Mouse (Mus musculus): ENCODE data around the gene Acot7.

The Acot7 gene

GRCm38 (mm10) chr4:152177537-152178343 is at the start of gene Acot7:
TSS of gene Acot7 (plus strand) at chr4:152178134.
- DNase-seq (ENCODE audit: low spot score in 2 of 2): peak; percentile 85 to 89

- no peak for DNase-seq (ENCODE audit: low spot score in 2 of 2)
These were observed 49.1 kb upstream of the Acot7 start for GRCm38 (mm10) chr4:152128784-152129183.

- no peak for DNase-seq (ENCODE audit: low spot score in 2 of 2)
These were observed 48.5 kb upstream of the Acot7 start for GRCm38 (mm10) chr4:152129395-152129930.

- peak; percentile 58 to 59 for DNase-seq (ENCODE audit: low spot score in 2 of 2)
These were observed 46.9 kb upstream of the Acot7 start for GRCm38 (mm10) chr4:152130771-152131653.

- no peak for DNase-seq (ENCODE audit: low spot score in 2 of 2)
These were observed 45.8 kb upstream of the Acot7 start for GRCm38 (mm10) chr4:152131809-152132771.

- no peak for DNase-seq (ENCODE audit: low spot score in 2 of 2)
These were observed 45.2 kb upstream of the Acot7 start for GRCm38 (mm10) chr4:152132772-152133169.

GRCm38 (mm10) chr4:152133213-152133612 is 44.7 kb upstream of the Acot7 start:
- DNase-seq (ENCODE audit: low spot score in 2 of 2): no peak

GRCm38 (mm10) chr4:152134507-152134906 is 43.4 kb upstream of the Acot7 start:
- DNase-seq (ENCODE audit: low spot score in 2 of 2): peak in 1 of 2 experiments; percentile 49

GRCm38 (mm10) chr4:152135363-152135762 is 42.6 kb upstream of the Acot7 start:
- no peak for DNase-seq (ENCODE audit: low spot score in 2 of 2)

GRCm38 (mm10) chr4:152136112-152136875 is 41.6 kb upstream of the Acot7 start:
- DNase-seq (ENCODE audit: low spot score in 2 of 2): no peak

GRCm38 (mm10) chr4:152136876-152137250 is 41.1 kb upstream of the Acot7 start:
- no peak for DNase-seq (ENCODE audit: low spot score in 2 of 2)

GRCm38 (mm10) chr4:152138497-152139260 is 39.3 kb upstream of the Acot7 start:
- peak; percentile 86 to 88 for DNase-seq (ENCODE audit: low spot score in 2 of 2)

- DNase-seq (ENCODE audit: low spot score in 2 of 2): peak in 1 of 2 experiments; percentile 43
These were observed 37.5 kb upstream of the Acot7 start for GRCm38 (mm10) chr4:152140441-152140840.

GRCm38 (mm10) chr4:152141521-152142135 is 36.3 kb upstream of the Acot7 start:
- DNase-seq (ENCODE audit: low spot score in 2 of 2): no peak

GRCm38 (mm10) chr4:152143632-152144031 is 34.3 kb upstream of the Acot7 start:
- DNase-seq (ENCODE audit: low spot score in 2 of 2): no peak

- no peak for DNase-seq (ENCODE audit: low spot score in 2 of 2)
These were observed 32.5 kb upstream of the Acot7 start for GRCm38 (mm10) chr4:152145473-152145872.

GRCm38 (mm10) chr4:152146033-152146827 is 31.7 kb upstream of the Acot7 start:
- DNase-seq (ENCODE audit: low spot score in 2 of 2): no peak

GRCm38 (mm10) chr4:152150546-152150945 is 27.4 kb upstream of the Acot7 start:
- DNase-seq (ENCODE audit: low spot score in 2 of 2): no peak
